Mouse (Mus musculus): ENCODE measurements around the gene Coro1b. TPM values are rescaled to one million over a fixed set of nuclear protein-coding genes. Genes with fewer than 3 reads are reported as not detected.
"Not testable (repeated sequence)": the region's sequence is repeated elsewhere in the genome, so short reads cannot be mapped to it uniquely, and the experiment has no call there.

Coro1b gene
- polyA plus RNA-seq, 1 experiment: 240 TPM

- WGBS: 78% methylated on average over 7 of the region's 7 CpGs
- no peaks in the 10 kb centered on the region for H3K27me3 ChIP-seq (ENCODE audit: control insufficient read depth, insufficient read depth, low read length)
These were observed 19.0 kb upstream of the Coro1b start for GRCm38 (mm10) chr19:4129462-4129861.

GRCm38 (mm10) chr19:4130106-4130505 is 18.3 kb upstream of the Coro1b start:
- no peak for DNase-seq
- H3K27ac ChIP-seq (ENCODE audit: insufficient read depth, low read length): no peak overlapping the region
- no peaks in the 10 kb centered on the region for H3K27me3 ChIP-seq (ENCODE audit: control insufficient read depth, insufficient read depth, low read length)
- TF ChIP-seq POLR2A (IDR thresholded peaks at IDR 0.05; ENCODE audit: borderline replicate concordance, insufficient read depth, low read length) (no peak), CTCF (IDR thresholded peaks at IDR 0.05; ENCODE audit: borderline replicate concordance, insufficient read depth, low read depth, low read length) (no peak)
- H3K4me1 ChIP-seq (ENCODE audit: control insufficient read depth, insufficient read depth, low read length): peaks cover 6% of the 10 kb centered on the region; the same call in 1 of the 2 replicates
- H3K4me3 ChIP-seq (replicated peaks; ENCODE audit: insufficient read depth, low read depth, low read length): no peak overlapping the region
- 93% methylated on average over 4 of the region's 4 CpGs for WGBS

More at GRCm38 (mm10) chr19:4129462-4129861, 19.0 kb upstream of the Coro1b start:
- peaks cover 6% of the 10 kb centered on the region; the same call in 1 of the 2 replicates for H3K4me1 ChIP-seq (ENCODE audit: control insufficient read depth, insufficient read depth, low read length)
- no peak for DNase-seq
- no peak overlapping the region for H3K4me3 ChIP-seq (replicated peaks; ENCODE audit: insufficient read depth, low read depth, low read length)
- no peak overlapping the region for H3K27ac ChIP-seq (ENCODE audit: insufficient read depth, low read length)
- TF ChIP-seq CTCF (IDR thresholded peaks at IDR 0.05; ENCODE audit: borderline replicate concordance, insufficient read depth, low read depth, low read length) (no peak), POLR2A (IDR thresholded peaks at IDR 0.05; ENCODE audit: borderline replicate concordance, insufficient read depth, low read length) (no peak)

GRCm38 (mm10) chr19:4131075-4131474 is 17.3 kb upstream of the Coro1b start:
- Histone ChIP-seq H3K4me1 (ENCODE audit: control insufficient read depth, insufficient read depth, low read length) (peaks cover 6% of the 10 kb centered on the region; the same call in 1 of the 2 replicates), H3K27ac (ENCODE audit: insufficient read depth, low read length) (no peak overlapping the region), H3K27me3 (ENCODE audit: control insufficient read depth, insufficient read depth, low read length) (no peaks in the 10 kb centered on the region), H3K4me3 (replicated peaks; ENCODE audit: insufficient read depth, low read depth, low read length) (no peak overlapping the region)
- no peak for DNase-seq
- no peak for TF ChIP-seq POLR2A (IDR thresholded peaks at IDR 0.05; ENCODE audit: borderline replicate concordance, insufficient read depth, low read length)
- no peak for TF ChIP-seq CTCF (IDR thresholded peaks at IDR 0.05; ENCODE audit: borderline replicate concordance, insufficient read depth, low read depth, low read length)
- 91% methylated on average over 5 of the region's 5 CpGs for WGBS

- DNase-seq: no peak
- Histone ChIP-seq H3K27ac (ENCODE audit: insufficient read depth, low read length) (no peak overlapping the region), H3K27me3 (ENCODE audit: control insufficient read depth, insufficient read depth, low read length) (no peaks in the 10 kb centered on the region), H3K4me3 (replicated peaks; ENCODE audit: insufficient read depth, low read depth, low read length) (no peak overlapping the region), H3K4me1 (ENCODE audit: control insufficient read depth, insufficient read depth, low read length) (peaks cover 4% of the 10 kb centered on the region; the same call in 1 of the 2 replicates)
- 87% methylated on average over 2 of the region's 2 CpGs for WGBS
- no peak for TF ChIP-seq POLR2A (IDR thresholded peaks at IDR 0.05; ENCODE audit: borderline replicate concordance, insufficient read depth, low read length)
- TF ChIP-seq CTCF (IDR thresholded peaks at IDR 0.05; ENCODE audit: borderline replicate concordance, insufficient read depth, low read depth, low read length): no peak
These were observed 16.7 kb upstream of the Coro1b start for GRCm38 (mm10) chr19:4131768-4132167.

GRCm38 (mm10) chr19:4134354-4134753 is 14.1 kb upstream of the Coro1b start:
- no peak overlapping the region for H3K27ac ChIP-seq (ENCODE audit: insufficient read depth, low read length)
- no peak for TF ChIP-seq CTCF (IDR thresholded peaks at IDR 0.05; ENCODE audit: borderline replicate concordance, insufficient read depth, low read depth, low read length)
- TF ChIP-seq POLR2A (IDR thresholded peaks at IDR 0.05; ENCODE audit: borderline replicate concordance, insufficient read depth, low read length): no peak
- 63% methylated on average over 4 of the region's 4 CpGs for WGBS
- DNase-seq: peak in 1 of 2 experiments; percentile 4
- H3K27me3 ChIP-seq (ENCODE audit: control insufficient read depth, insufficient read depth, low read length): no peaks in the 10 kb centered on the region
- no peak overlapping the region for H3K4me3 ChIP-seq (replicated peaks; ENCODE audit: insufficient read depth, low read depth, low read length)
- H3K4me1 ChIP-seq (ENCODE audit: control insufficient read depth, insufficient read depth, low read length): no peaks in the 10 kb centered on the region

DNA sequence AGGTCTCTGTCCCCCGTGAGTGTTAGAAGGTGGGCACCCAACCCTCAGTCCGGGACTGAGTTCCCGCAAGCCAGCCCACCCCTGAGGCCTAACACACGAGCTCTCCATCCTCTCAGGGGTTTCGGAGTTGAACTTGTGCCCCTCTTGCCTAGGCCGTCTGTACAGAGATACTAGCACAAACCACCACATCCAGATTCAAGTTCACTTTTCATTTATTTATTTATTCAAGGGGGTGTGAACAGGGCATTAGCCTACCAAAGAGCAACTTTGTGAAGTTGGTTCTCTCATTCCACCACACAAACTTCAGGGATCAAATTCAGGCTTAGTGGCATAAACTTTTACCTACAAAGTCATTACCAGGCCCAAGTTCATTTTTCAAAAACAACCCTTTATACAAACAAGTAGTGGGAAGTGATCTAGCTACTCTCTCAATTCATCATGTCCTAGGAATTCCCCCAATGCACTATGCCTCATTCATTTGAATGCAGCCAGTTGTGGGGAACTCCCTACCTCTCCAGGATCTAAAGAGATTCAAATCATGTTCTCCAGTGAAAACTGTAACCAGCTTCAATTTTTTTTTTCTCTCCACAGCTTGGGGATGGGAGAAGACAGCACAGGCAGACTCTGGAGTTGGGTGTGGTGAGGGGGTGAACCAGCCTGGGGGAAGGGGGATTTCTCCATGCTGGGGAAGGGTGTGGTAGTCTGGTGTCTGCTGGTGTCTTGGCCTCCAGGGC is 13.0 kb upstream of the Coro1b start:
- H3K27ac ChIP-seq (ENCODE audit: insufficient read depth, low read length); H3K27me3 ChIP-seq (ENCODE audit: control insufficient read depth, insufficient read depth, low read length); DNase-seq; H3K4me1 ChIP-seq (ENCODE audit: control insufficient read depth, insufficient read depth, low read length); H3K4me3 ChIP-seq (replicated peaks; ENCODE audit: insufficient read depth, low read depth, low read length): not testable (repeated sequence)
- WGBS: 85% methylated on average over 6 of the region's 6 CpGs

DNA sequence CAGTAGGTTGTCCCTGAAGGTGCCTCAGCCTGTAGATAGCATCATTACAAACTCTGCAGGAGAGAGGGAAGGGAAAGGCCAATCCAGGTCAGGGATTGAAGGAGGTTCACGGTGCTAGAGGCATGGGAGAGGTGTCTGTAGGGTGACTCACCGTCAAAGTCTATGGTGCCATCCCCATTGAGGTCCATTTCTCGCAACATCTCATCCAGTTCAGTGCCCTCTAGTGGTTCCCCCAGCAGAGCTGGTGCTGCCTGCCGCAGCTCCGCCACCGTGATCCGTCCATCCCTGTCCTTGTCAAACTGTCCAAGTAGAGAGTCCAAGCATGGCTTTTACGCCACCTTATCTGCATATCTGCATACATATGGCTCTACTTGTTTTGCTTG is 12.5 kb upstream of the Coro1b start:
- not testable (repeated sequence) for H3K27ac ChIP-seq (ENCODE audit: insufficient read depth, low read length); H3K4me1 ChIP-seq (ENCODE audit: control insufficient read depth, insufficient read depth, low read length); H3K27me3 ChIP-seq (ENCODE audit: control insufficient read depth, insufficient read depth, low read length); H3K4me3 ChIP-seq (replicated peaks; ENCODE audit: insufficient read depth, low read depth, low read length)
- peak; percentile 36 to 37 for DNase-seq
- peak; percentile 59; the same call in 1 of the 2 replicates for TF ChIP-seq CTCF (IDR thresholded peaks at IDR 0.05; ENCODE audit: borderline replicate concordance, insufficient read depth, low read depth, low read length)
- WGBS: 12% methylated on average over 8 of the region's 8 CpGs

DNA sequence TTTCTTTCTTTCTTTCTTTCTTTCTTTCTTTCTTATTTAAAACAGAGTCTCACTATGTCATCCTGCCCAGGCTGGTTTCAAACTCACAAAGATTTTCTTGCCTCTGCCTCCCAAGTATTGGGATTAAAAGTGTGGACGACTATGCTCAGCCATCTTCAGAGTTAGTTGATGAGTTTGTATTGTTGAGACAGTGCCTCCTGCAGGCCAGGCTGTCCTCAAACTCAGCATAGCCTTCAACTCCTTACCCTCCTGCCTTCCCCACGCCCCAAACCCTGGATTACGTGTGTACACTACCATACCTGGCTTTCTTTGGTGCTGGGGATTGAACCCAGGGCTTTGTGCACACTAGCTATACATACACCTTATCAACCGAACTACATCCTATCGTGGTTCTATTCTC is 12.0 kb upstream of the Coro1b start:
- no peak for TF ChIP-seq POLR2A (IDR thresholded peaks at IDR 0.05; ENCODE audit: borderline replicate concordance, insufficient read depth, low read length)
- Histone ChIP-seq H3K4me3 (replicated peaks; ENCODE audit: insufficient read depth, low read depth, low read length) (no peak overlapping the region), H3K27ac (ENCODE audit: insufficient read depth, low read length) (no peak overlapping the region), H3K27me3 (ENCODE audit: control insufficient read depth, insufficient read depth, low read length) (no peaks in the 10 kb centered on the region), H3K4me1 (ENCODE audit: control insufficient read depth, insufficient read depth, low read length) (no peaks in the 10 kb centered on the region)
- DNase-seq: no peak
- 82% methylated on average over 5 of the region's 5 CpGs for WGBS

Measured in cerebellum, adult 2 months (tissue).